Mouse (Mus musculus) stomach, embryonic 14.5 days (tissue): ENCODE data around the gene Dnajc19. TPM values are rescaled to one million over a fixed set of nuclear protein-coding genes. Genes with fewer than 3 reads are reported as not detected.

Source experiments
- ATAC-seq: fragments of 200-750 bp; cut with Nextera tagmentation; 2 replicates; pipeline ENCODE4 v1.8.0; 2017; ENCODE audit warnings: low read depth, moderate TSS enrichment; ENCODE audit not compliant: insufficient number of reproducible peaks, insufficient read depth, low FRiP score
- H3K27ac ChIP-seq: fragments of 300-500 bp; sonication (generic); 2 replicates; pipeline ENCODE4 v1.5.1; 2014; ENCODE audit warnings: mild to moderate bottlenecking, low read length, moderate library complexity, mixed read lengths
- H3K27me3 ChIP-seq: fragments of 300-500 bp; sonication (generic); 2 replicates; pipeline ENCODE4 v1.6.1; 2014; ENCODE audit warnings: low read length, control low read depth, mixed read lengths; ENCODE audit not compliant: control insufficient read depth, insufficient read depth
- H3K36me3 ChIP-seq: fragments of 300-500 bp; sonication (generic); 2 replicates; pipeline ENCODE4 v1.6.1; 2014; ENCODE audit warnings: mild to moderate bottlenecking, control low read depth, low read length, moderate library complexity, mixed read lengths; ENCODE audit not compliant: control insufficient read depth, insufficient read depth
- H3K4me1 ChIP-seq: fragments of 300-500 bp; sonication (generic); 2 replicates; pipeline ENCODE4 v1.6.1; 2014; ENCODE audit warnings: low read length, control low read depth, mixed read lengths; ENCODE audit not compliant: control insufficient read depth, insufficient read depth
- H3K4me2 ChIP-seq: fragments of 300-500 bp; sonication (generic); replicated peaks from 2 replicates; pipeline ENCODE4 v1.6.1; 2014; ENCODE audit warnings: low read depth, low read length, control low read depth
- H3K4me3 ChIP-seq: fragments of 300-500 bp; sonication (generic); 2 replicates; pipeline ENCODE4 v1.5.1; 2014; ENCODE audit warnings: low read depth, low read length, control low read depth
- H3K9ac ChIP-seq: fragments of 300-500 bp; sonication (generic); replicated peaks from 2 replicates; pipeline ENCODE4 v1.6.1; 2014; ENCODE audit warnings: low read depth, mild to moderate bottlenecking, control low read depth, low read length, moderate library complexity, mixed read lengths
- H3K9me3 ChIP-seq: fragments of 300-500 bp; sonication (generic); 2 replicates; pipeline ENCODE4 v1.6.1; 2016; ENCODE audit warnings: low read depth, low read length, control low read depth; ENCODE audit not compliant: control insufficient read depth
- WGBS: fragments of 180-500 bp; shearing (Covaris S2); extraction: QIAGEN DNeasy Blood & Tissue Kit; methylation state at CpG from one replicate; pipeline ENCODE4 v1.1.7; 2014; 5-methylcytosine and 5-hydroxymethylcytosine counted together
- polyA plus RNA-seq: library from polyadenylated mRNA; unstranded; fragments of >200 nt; fragmentation: Nextera tagmentation; extraction: Ambion mirVana; gene quantifications from 2 replicates; pipeline ENCODE4 v1.2.1, GENCODE M21; 2014

Dnajc19 gene
- polyA plus RNA-seq, 1 experiment from 2014 or later = 163 TPM

- H3K4me1 ChIP-seq = peaks cover 7% of the 10 kb centered on the region; the same call in 1 of the 2 replicates
- H3K27ac ChIP-seq = peak overlapping the region; percentile 92
- no peaks in the 10 kb centered on the region for H3K27me3 ChIP-seq
- no peaks in the 10 kb centered on the region for H3K9me3 ChIP-seq
- ATAC-seq = no peak
- no peaks in the 10 kb centered on the region for H3K36me3 ChIP-seq
- H3K4me3 ChIP-seq = peak overlapping the region; percentile 94
- H3K4me2 ChIP-seq = peak overlapping the region; percentile 64
- H3K9ac ChIP-seq = peak overlapping the region; percentile 97
- under 1% methylated on average over 50 of the region's 70 CpGs for WGBS
Observed at GRCm38 (mm10) chr3:34020382-34021258, 60.5 kb downstream of the Dnajc19 start.

- Histone ChIP-seq H3K36me3 (no peaks in the 10 kb centered on the region), H3K9ac (peak within 1 kb of the TSS; percentile 97), H3K4me3 (peak within 1 kb of the TSS; percentile 94), H3K9me3 (no peaks in the 10 kb centered on the region), H3K4me2 (peak within 1 kb of the TSS; percentile 64), H3K27ac (peak within 1 kb of the TSS; percentile 92), H3K4me1 (peaks cover 7% of the 10 kb centered on the region; the same call in 1 of the 2 replicates), H3K27me3 (no peaks in the 10 kb centered on the region)
- ATAC-seq = peak; percentile 99
- WGBS = under 1% methylated on average over 85 of the region's 97 CpGs
Observed at GRCm38 (mm10) chr3:34019540-34020381, 61.4 kb downstream of the Dnajc19 start, which contains the start of gene Fxr1. Gene Fxr1, plus strand, starts transcription at chr3:34019943.

- H3K36me3 ChIP-seq = no peaks in the 10 kb centered on the region
- no peak for ATAC-seq
- no peak overlapping the region for H3K27ac ChIP-seq
- 51% methylated on average over 6 of the region's 6 CpGs for WGBS
- no peaks in the 10 kb centered on the region for H3K9me3 ChIP-seq
- no peak overlapping the region for H3K9ac ChIP-seq
- H3K4me3 ChIP-seq = no peak overlapping the region
- no peaks in the 10 kb centered on the region for H3K27me3 ChIP-seq
- no peak overlapping the region for H3K4me2 ChIP-seq
- no peaks in the 10 kb centered on the region for H3K4me1 ChIP-seq
Observed at GRCm38 (mm10) chr3:34008191-34008590, 72.9 kb downstream of the Dnajc19 start.

- no peak overlapping the region for H3K4me2 ChIP-seq
- no peaks in the 10 kb centered on the region for H3K4me1 ChIP-seq
- 52% methylated on average over 4 of the region's 4 CpGs for WGBS
- no peak for ATAC-seq
- no peaks in the 10 kb centered on the region for H3K9me3 ChIP-seq
- H3K36me3 ChIP-seq = no peaks in the 10 kb centered on the region
- no peak overlapping the region for H3K4me3 ChIP-seq
- no peak overlapping the region for H3K27ac ChIP-seq
- H3K27me3 ChIP-seq = no peaks in the 10 kb centered on the region
- H3K9ac ChIP-seq = no peak overlapping the region
Observed at GRCm38 (mm10) chr3:34007611-34008010, 73.5 kb downstream of the Dnajc19 start.

- H3K27ac ChIP-seq = no peak overlapping the region
- no peaks in the 10 kb centered on the region for H3K9me3 ChIP-seq
- ATAC-seq = no peak
- no peak overlapping the region for H3K9ac ChIP-seq
- no peak overlapping the region for H3K4me3 ChIP-seq
- WGBS = 66% methylated on average over 3 of the region's 3 CpGs
- no peaks in the 10 kb centered on the region for H3K27me3 ChIP-seq
- H3K4me1 ChIP-seq = no peaks in the 10 kb centered on the region
- H3K4me2 ChIP-seq = no peak overlapping the region
- H3K36me3 ChIP-seq = no peaks in the 10 kb centered on the region
Observed at GRCm38 (mm10) chr3:34006824-34007223, 74.3 kb downstream of the Dnajc19 start.

- H3K9ac ChIP-seq = no peak overlapping the region
- no peaks in the 10 kb centered on the region for H3K27me3 ChIP-seq
- H3K27ac ChIP-seq = no peak overlapping the region
- WGBS = 54% methylated on average over 2 of the region's 2 CpGs
- H3K4me2 ChIP-seq = no peak overlapping the region
- H3K9me3 ChIP-seq = no peaks in the 10 kb centered on the region
- no peaks in the 10 kb centered on the region for H3K36me3 ChIP-seq
- H3K4me1 ChIP-seq = no peaks in the 10 kb centered on the region
- no peak for ATAC-seq
- no peak overlapping the region for H3K4me3 ChIP-seq
Observed at GRCm38 (mm10) chr3:34006301-34006700, 74.8 kb downstream of the Dnajc19 start.

Other genes with a start within 250 kb of the Dnajc19 start
- 5.9 and 6.9 TPM in 2 replicates for gene Ccdc39, start 237.0 kb downstream of the Dnajc19 start, polyA plus RNA-seq
- 59.4 and 61.8 TPM in 2 replicates for gene Fxr1, start 61.4 kb downstream of the Dnajc19 start, polyA plus RNA-seq